Mouse (Mus musculus): ENCODE data around the gene A530084C06Rik. TPM values are rescaled to one million over a fixed set of nuclear protein-coding genes. Genes with fewer than 3 reads are reported as not detected.

The A530084C06Rik gene
- polyA plus RNA-seq, 1 experiment from 2014 or later, result not detected

DNA sequence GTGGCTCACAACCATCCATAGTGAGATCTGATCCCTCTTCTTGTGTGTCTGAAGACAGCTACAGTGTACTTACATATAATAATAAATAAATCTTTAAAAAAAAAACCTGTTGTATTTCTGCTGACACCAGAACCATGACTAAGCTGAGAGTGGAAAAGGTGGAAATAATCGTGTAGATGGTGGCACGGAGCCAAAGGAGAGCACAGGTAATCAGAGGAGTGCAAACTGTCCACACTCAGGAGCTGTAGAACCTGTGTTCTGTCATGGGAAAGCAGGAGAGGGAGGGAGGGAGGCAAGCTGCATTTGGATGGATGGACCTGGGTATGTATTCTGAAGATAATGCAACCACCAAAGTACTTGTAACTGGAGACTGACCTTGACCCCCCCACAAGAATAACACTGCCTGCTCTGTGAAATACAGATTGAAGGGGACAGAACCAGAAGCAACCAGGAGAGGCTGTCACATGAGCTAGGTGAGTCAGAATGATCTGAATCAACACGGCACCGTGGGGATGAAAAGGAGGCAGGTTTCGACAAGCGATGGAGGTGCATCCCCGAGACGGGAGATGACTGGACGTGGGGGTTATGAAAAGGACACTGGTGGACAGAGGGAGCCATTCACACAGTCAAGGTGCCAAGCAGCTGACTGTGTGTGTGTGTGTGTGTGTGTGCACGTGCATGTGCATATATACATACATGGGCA is 13.8 kb upstream of the A530084C06Rik start:
- Histone ChIP-seq H3K4me2 (ENCODE audit: low read length) (no peak overlapping the region), H3K9ac (replicated peaks; ENCODE audit: low read length) (no peak overlapping the region), H3K27ac (replicated peaks; ENCODE audit: low read depth, low read length) (no peak overlapping the region), H3K36me3 (ENCODE audit: control insufficient read depth, insufficient read depth, low read length) (no peaks in the 10 kb centered on the region), H3K4me3 (replicated peaks; ENCODE audit: low read depth, low read length) (no peak overlapping the region), H3K27me3 (ENCODE audit: control insufficient read depth, insufficient read depth, low read length) (no peaks in the 10 kb centered on the region), H3K9me3 (ENCODE audit: control insufficient read depth, low read length) (no peaks in the 10 kb centered on the region), H3K4me1 (ENCODE audit: control insufficient read depth, insufficient read depth, low read length) (no peaks in the 10 kb centered on the region)
- DNase-seq (no peak), ATAC-seq (ENCODE audit: low FRiP score, low TSS enrichment) (no peak)
- 91% methylated on average over 10 of the region's 10 CpGs for WGBS

DNA sequence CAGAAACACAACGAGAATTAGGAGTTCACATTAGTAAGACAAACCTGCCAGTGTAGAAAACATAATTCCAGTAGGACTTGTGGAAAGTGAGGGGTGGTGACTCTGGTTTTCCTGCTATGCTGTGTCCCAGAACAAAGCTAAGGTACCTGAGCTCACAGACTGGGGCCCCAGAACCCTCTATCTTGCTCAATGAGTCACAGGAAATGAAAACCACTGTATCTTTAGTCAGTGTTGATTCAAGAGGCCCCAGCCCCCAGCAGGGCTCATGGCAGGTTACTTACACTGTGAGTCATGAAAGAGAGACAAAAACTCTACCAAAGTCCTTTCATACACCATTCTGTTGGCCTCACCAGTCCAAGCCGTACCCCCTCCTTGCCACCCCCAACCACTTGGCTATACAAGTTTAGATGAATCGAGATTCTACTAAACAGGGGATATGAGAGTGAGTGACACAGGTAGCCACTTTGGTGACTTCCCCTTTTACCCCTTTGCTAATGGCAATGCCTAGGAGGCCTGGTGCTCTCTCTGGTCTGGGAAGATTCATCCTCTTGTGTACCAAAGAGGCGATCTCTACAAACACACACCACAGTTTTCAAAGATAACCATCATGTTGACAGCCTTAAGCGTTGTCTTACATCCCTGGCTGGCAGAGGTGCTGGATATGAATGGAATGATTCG is 8.6 kb upstream of the A530084C06Rik start:
- H3K27me3 ChIP-seq (ENCODE audit: control insufficient read depth, insufficient read depth, low read length), result 0 out of 2 replicates have a peak, but pooled peaks cover 7% of the 10 kb centered on the region
- DNase-seq (no peak), ATAC-seq (ENCODE audit: low FRiP score, low TSS enrichment) (no peak)
- H3K4me2 ChIP-seq (ENCODE audit: low read length), result no peak overlapping the region
- H3K9ac ChIP-seq (replicated peaks; ENCODE audit: low read length), result no peak overlapping the region
- H3K36me3 ChIP-seq (ENCODE audit: control insufficient read depth, insufficient read depth, low read length), result no peaks in the 10 kb centered on the region
- 87% methylated on average over 6 of the region's 6 CpGs for WGBS
- H3K9me3 ChIP-seq (ENCODE audit: control insufficient read depth, low read length), result no peaks in the 10 kb centered on the region
- H3K4me3 ChIP-seq (replicated peaks; ENCODE audit: low read depth, low read length), result no peak overlapping the region
- H3K27ac ChIP-seq (replicated peaks; ENCODE audit: low read depth, low read length), result no peak overlapping the region
- no peaks in the 10 kb centered on the region for H3K4me1 ChIP-seq (ENCODE audit: control insufficient read depth, insufficient read depth, low read length)

DNA sequence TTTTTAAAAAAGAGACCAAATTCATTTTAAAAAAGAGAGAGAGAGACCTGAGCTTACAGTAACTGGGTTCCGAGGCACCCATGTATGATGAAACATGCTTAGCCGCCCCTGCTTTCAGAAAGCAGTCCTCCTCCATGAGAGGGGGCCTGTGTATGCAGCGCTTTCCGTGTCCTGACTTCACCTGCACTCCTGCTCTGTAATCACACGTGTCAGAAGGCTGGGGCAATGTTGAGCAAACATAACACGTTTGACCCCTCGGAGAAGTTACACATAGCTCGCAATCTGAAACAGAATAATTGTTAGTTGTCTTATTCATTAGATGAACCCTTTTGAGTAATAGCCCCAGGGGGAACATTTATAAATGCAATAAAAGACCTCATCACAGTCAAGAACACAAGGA is 8.0 kb upstream of the A530084C06Rik start:
- no peaks in the 10 kb centered on the region for H3K36me3 ChIP-seq (ENCODE audit: control insufficient read depth, insufficient read depth, low read length)
- H3K4me3 ChIP-seq (replicated peaks; ENCODE audit: low read depth, low read length), result no peak overlapping the region
- H3K4me1 ChIP-seq (ENCODE audit: control insufficient read depth, insufficient read depth, low read length), result no peaks in the 10 kb centered on the region
- no peak overlapping the region for H3K9ac ChIP-seq (replicated peaks; ENCODE audit: low read length)
- no peak for DNase-seq
- 86% methylated on average over 8 of the region's 8 CpGs for WGBS
- no peak for ATAC-seq (ENCODE audit: low FRiP score, low TSS enrichment)
- H3K9me3 ChIP-seq (ENCODE audit: control insufficient read depth, low read length), result no peaks in the 10 kb centered on the region
- H3K27me3 ChIP-seq (ENCODE audit: control insufficient read depth, insufficient read depth, low read length), result peaks cover 12% of the 10 kb centered on the region; the same call in 1 of the 2 replicates
- H3K4me2 ChIP-seq (ENCODE audit: low read length), result no peak overlapping the region
- H3K27ac ChIP-seq (replicated peaks; ENCODE audit: low read depth, low read length), result no peak overlapping the region

DNA sequence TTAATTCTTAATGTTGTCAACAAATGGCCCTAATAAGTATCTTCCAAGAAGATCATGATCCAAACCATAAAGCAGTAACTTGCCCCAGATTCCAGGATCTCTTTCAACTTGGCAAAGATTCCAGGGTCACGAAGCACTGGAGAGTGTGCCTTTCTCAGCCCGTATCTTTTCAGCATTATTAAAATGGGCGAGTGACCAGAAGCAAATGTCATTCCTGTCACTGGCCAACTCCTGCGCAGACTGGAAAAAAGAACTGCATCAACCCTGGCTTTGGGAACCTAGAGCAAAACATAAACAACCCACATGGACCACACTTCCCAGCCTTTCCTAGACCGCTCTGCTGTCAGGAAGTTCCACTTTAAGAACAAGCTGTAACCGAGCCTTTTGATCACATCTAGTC is 5.3 kb upstream of the A530084C06Rik start:
- Histone ChIP-seq H3K4me3 (replicated peaks; ENCODE audit: low read depth, low read length) (no peak overlapping the region), H3K27me3 (ENCODE audit: control insufficient read depth, insufficient read depth, low read length) (peaks cover 37% of the 10 kb centered on the region), H3K36me3 (ENCODE audit: control insufficient read depth, insufficient read depth, low read length) (no peaks in the 10 kb centered on the region), H3K4me1 (ENCODE audit: control insufficient read depth, insufficient read depth, low read length) (no peaks in the 10 kb centered on the region), H3K27ac (replicated peaks; ENCODE audit: low read depth, low read length) (no peak overlapping the region), H3K9me3 (ENCODE audit: control insufficient read depth, low read length) (no peaks in the 10 kb centered on the region), H3K4me2 (ENCODE audit: low read length) (no peak overlapping the region), H3K9ac (replicated peaks; ENCODE audit: low read length) (no peak overlapping the region)
- 67% methylated on average over 6 of the region's 6 CpGs for WGBS
- DNase-seq (no peak), ATAC-seq (ENCODE audit: low FRiP score, low TSS enrichment) (no peak)

DNA sequence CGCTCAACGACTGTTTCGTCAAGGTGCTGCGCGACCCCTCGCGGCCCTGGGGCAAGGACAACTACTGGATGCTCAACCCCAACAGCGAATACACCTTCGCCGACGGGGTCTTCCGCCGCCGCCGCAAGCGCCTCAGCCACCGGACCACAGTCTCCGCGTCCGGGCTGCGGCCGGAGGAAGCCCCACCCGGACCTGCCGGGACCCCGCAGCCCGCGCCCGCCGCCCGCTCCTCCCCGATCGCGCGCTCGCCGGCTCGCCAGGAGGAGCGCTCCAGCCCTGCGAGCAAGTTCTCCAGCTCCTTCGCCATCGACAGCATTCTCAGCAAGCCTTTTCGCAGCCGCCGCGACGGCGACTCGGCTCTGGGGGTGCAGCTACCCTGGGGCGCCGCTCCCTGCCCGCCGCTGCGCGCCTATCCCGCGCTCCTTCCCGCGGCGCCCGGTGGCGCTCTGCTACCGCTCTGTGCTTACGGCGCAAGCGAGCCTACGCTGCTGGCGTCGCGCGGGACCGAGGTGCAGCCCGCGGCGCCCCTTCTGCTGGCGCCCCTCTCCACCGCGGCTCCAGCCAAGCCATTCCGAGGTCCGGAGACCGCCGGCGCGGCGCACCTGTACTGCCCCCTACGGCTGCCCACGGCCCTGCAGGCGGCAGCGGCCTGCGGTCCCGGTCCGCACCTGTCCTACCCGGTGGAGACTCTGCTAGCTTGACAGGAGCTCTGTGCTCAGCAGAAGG is 449 bp upstream of the A530084C06Rik start:
- ATAC-seq (ENCODE audit: low FRiP score, low TSS enrichment) (peak; percentile 74), DNase-seq (peak; percentile 75)
- Histone ChIP-seq H3K27me3 (ENCODE audit: control insufficient read depth, insufficient read depth, low read length) (peaks cover 77% of the 10 kb centered on the region), H3K4me1 (ENCODE audit: control insufficient read depth, insufficient read depth, low read length) (peaks cover 12% of the 10 kb centered on the region; the same call in 1 of the 2 replicates), H3K9ac (replicated peaks; ENCODE audit: low read length) (peak overlapping the region; percentile 43; the same call in 1 of the 2 replicates), H3K4me3 (replicated peaks; ENCODE audit: low read depth, low read length) (peak overlapping the region; percentile 48), H3K36me3 (ENCODE audit: control insufficient read depth, insufficient read depth, low read length) (no peaks in the 10 kb centered on the region), H3K4me2 (ENCODE audit: low read length) (peak overlapping the region; percentile 97), H3K9me3 (ENCODE audit: control insufficient read depth, low read length) (no peaks in the 10 kb centered on the region), H3K27ac (replicated peaks; ENCODE audit: low read depth, low read length) (peak overlapping the region; percentile 41)
- WGBS, result 1% methylated on average over 90 of the region's 92 CpGs

DNA sequence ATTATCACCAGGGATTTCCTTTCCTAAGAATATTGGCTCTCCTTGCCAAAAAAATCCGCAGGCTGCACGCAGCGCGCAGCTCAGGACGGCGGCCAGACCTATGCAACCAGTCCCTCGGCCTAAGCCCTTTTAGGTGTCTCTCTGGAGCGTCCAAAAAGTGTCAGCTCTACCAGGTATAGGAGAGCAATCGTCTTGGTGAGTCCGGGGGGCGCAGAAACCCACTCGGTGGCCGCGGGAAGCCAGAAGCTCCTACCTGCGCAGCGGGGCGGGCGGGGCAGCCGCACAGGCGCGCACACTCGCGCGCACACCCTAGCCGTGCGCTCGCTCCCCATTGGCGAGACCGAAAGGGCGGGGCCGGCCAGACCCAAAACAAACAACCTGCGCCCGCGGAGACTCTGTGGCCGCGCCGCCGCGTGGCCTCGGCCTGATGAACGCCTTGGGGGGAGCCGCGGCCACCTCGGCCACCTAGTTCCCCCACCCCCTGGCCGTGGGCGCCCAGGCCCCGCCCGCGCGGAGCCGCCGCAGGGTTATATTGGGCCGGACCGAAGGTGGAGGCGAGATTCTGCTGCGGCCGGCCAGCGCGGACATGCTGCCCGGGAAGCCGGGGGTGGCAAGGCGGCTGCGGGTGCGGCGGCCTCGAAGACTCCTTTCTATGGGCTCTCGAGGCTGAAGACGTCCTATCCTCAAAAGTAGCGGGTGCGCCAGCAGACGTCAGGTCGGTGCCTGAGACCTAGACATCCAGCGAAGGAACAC is 1.2 kb downstream of the A530084C06Rik start:
- Histone ChIP-seq H3K36me3 (ENCODE audit: control insufficient read depth, insufficient read depth, low read length) (no peaks in the 10 kb centered on the region), H3K27ac (replicated peaks; ENCODE audit: low read depth, low read length) (0 out of 2 replicates have a peak overlapping the region, but pooled peaks have one; percentile 9), H3K4me2 (ENCODE audit: low read length) (peak overlapping the region; percentile 97), H3K9me3 (ENCODE audit: control insufficient read depth, low read length) (no peaks in the 10 kb centered on the region), H3K27me3 (ENCODE audit: control insufficient read depth, insufficient read depth, low read length) (peaks cover 82% of the 10 kb centered on the region), H3K4me1 (ENCODE audit: control insufficient read depth, insufficient read depth, low read length) (peaks cover 12% of the 10 kb centered on the region; the same call in 1 of the 2 replicates), H3K9ac (replicated peaks; ENCODE audit: low read length) (no peak overlapping the region; the same call in 1 of the 2 replicates), H3K4me3 (replicated peaks; ENCODE audit: low read depth, low read length) (peak overlapping the region; percentile 48)
- DNase-seq (peak; percentile 52), ATAC-seq (ENCODE audit: low FRiP score, low TSS enrichment) (peak; percentile 36)
- WGBS, result under 1% methylated on average over 73 of the region's 73 CpGs

DNA sequence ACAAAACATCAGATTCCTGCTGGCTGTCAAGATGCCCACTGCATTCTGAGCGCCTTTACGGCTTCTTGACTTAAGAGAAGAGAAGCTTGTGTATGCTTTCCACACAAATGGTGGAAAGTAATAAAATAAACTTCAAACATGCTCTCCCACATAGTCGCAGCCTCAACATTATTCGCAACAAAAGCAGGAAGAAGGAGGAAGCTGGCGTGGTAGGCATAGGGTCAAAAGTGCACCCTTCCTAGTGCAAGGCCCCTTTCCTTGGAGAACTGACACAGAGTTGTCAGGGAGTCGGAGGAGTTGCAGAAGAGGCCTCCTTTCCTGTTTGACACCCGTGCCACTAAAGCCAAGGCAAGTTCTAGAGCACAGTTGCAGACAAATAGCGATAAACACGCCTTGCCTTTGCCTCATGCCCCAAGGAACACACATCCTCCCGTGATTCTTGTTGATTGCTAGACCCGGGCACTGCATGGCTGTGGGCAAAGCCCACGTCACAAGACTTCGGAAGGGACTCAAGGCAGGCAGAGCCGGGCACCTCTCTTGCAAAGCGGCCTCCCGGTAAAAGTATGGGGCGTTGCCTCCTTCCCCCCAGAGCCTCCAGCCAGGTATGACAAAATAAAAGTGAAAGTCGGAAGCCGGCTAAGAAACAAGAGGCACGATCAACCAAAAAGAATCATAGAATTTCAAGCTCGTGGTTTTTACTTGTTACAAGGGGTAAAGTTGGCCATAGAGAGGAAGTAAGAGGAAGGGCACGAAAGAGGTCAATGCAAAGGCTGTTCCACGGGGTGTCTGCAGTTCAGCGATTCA is 2.0 kb downstream of the A530084C06Rik start:
- WGBS, result 7% methylated on average over 24 of the region's 24 CpGs
- peaks cover 12% of the 10 kb centered on the region; the same call in 1 of the 2 replicates for H3K4me1 ChIP-seq (ENCODE audit: control insufficient read depth, insufficient read depth, low read length)
- no peak overlapping the region for H3K27ac ChIP-seq (replicated peaks; ENCODE audit: low read depth, low read length)
- ATAC-seq (ENCODE audit: low FRiP score, low TSS enrichment), result no peak
- no peaks in the 10 kb centered on the region for H3K36me3 ChIP-seq (ENCODE audit: control insufficient read depth, insufficient read depth, low read length)
- H3K4me2 ChIP-seq (ENCODE audit: low read length), result peak overlapping the region; percentile 97
- H3K9ac ChIP-seq (replicated peaks; ENCODE audit: low read length), result no peak overlapping the region
- no peak for DNase-seq
- H3K27me3 ChIP-seq (ENCODE audit: control insufficient read depth, insufficient read depth, low read length), result peaks cover 78% of the 10 kb centered on the region
- H3K4me3 ChIP-seq (replicated peaks; ENCODE audit: low read depth, low read length), result peak overlapping the region; percentile 48
- no peaks in the 10 kb centered on the region for H3K9me3 ChIP-seq (ENCODE audit: control insufficient read depth, low read length)
